Mouse (Mus musculus): ENCODE measurements around the gene Fam71e1. TPM values are rescaled to one million over a fixed set of nuclear protein-coding genes. Genes with fewer than 3 reads are reported as not detected.

The Fam71e1 gene
- polyA plus RNA-seq (2015; fragmentation: Nextera tagmentation; extraction: Ambion mirVana): 4.4 and 5.2 TPM in 2 replicates

DNA sequence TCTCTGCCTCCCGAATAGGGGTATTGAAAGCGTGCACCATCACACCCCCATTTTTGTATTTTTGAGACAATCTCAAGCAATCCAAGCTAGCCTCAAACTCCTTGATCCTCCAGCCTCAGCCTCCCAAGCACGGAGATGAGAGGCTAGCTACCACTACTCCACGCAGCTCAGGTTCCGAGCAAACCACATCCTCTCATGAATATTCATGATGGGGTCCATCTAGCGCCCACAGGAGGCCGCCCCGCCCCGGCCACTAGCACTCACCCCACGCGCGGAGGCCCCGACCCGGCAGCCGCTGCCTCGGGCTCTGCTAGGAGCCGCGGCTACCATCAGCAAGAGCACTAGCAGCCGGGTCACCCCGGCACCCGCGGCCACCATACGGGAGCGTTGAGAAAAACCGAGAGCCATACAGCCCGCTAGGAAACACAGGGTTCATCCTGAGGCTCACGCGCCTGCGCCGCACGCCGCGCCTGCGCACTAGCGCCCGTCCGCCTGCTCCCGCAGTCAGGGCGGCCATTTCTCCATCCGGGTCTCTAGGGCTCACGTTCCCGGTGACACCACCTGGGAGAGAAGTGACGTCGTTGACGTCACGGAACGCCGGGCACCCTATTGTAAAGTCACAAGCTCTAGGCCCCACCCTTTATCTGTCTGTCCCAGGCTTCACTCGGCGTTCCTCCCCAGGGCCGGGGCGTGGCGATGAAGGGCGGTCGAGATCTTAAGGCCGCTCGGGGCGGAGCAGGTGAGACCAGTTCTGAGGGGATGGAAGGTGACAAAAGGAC is at the start of gene Fam71e1, which contains the start of gene Emc10:
Gene Fam71e1, plus strand, starts transcription at position 590 of the 779 bp plus-strand sequence.
Gene Emc10, minus strand, starts transcription at position 538 of the 779 bp plus-strand sequence.
- H3K4me1 ChIP-seq (replicated peaks; ENCODE audit: control insufficient read depth, insufficient read depth, low read length): peaks cover 9% of the 10 kb centered on the region; the same call in 1 of the 2 replicates
- peaks cover 20% of the 10 kb centered on the region for H3K36me3 ChIP-seq (ENCODE audit: control insufficient read depth, insufficient read depth)
- peak; percentile 97 for ATAC-seq
- H3K27me3 ChIP-seq (replicated peaks; ENCODE audit: control insufficient read depth, insufficient read depth, low read length): 0 out of 2 replicates have a peak, but pooled peaks cover 3% of the 10 kb centered on the region
- H3K4me2 ChIP-seq (replicated peaks; ENCODE audit: low read depth): peak within 1 kb of the TSS; percentile 93
- TF ChIP-seq CTCF (IDR thresholded peaks at IDR 0.05; ENCODE audit: low read depth): peak; percentile 40; the same call in 1 of the 2 replicates
- peak within 1 kb of the TSS; percentile 72 for H3K27ac ChIP-seq (ENCODE audit: low read depth, low read length)
- H3K9ac ChIP-seq (ENCODE audit: low read depth, low read length): peak within 1 kb of the TSS; percentile 82
- WGBS: under 1% methylated on average over 58 of the region's 58 CpGs
- no peaks in the 10 kb centered on the region for H3K9me3 ChIP-seq (ENCODE audit: control insufficient read depth)
- peak within 1 kb of the TSS; percentile 76 for H3K4me3 ChIP-seq (ENCODE audit: low read depth, low read length)

DNA sequence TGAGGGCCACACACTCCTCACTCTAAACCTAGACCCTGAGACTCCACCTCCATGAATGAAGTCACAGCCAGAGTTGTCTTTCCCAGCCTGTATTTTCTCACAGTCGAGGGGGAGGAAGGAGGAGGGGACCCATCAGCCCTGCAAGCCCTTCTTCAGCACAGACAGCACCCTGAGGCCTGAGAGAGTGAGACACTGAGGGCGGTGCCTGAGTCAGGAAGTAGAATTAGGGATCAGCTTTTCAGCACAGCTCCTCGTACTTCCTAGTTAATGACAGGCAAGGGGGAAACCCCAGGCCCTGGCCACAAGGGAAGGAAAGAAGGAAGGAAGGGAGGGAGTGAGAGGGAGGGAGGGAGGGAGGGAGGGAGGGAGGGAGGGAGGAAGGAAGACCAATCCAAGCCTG is 43.1 kb upstream of the Fam71e1 start:
- Histone ChIP-seq H3K27me3 (replicated peaks; ENCODE audit: control insufficient read depth, insufficient read depth, low read length) (no peaks in the 10 kb centered on the region), H3K36me3 (ENCODE audit: control insufficient read depth, insufficient read depth) (no peaks in the 10 kb centered on the region), H3K9ac (ENCODE audit: low read depth, low read length) (no peak overlapping the region), H3K4me3 (ENCODE audit: low read depth, low read length) (no peak overlapping the region), H3K27ac (ENCODE audit: low read depth, low read length) (no peak overlapping the region), H3K4me1 (replicated peaks; ENCODE audit: control insufficient read depth, insufficient read depth, low read length) (no peaks in the 10 kb centered on the region), H3K9me3 (ENCODE audit: control insufficient read depth) (no peaks in the 10 kb centered on the region), H3K4me2 (replicated peaks; ENCODE audit: low read depth) (no peak overlapping the region)
- no peak for TF ChIP-seq CTCF (IDR thresholded peaks at IDR 0.05; ENCODE audit: low read depth)
- WGBS: 3% methylated on average over 3 of the region's 3 CpGs
- no peak for ATAC-seq

DNA sequence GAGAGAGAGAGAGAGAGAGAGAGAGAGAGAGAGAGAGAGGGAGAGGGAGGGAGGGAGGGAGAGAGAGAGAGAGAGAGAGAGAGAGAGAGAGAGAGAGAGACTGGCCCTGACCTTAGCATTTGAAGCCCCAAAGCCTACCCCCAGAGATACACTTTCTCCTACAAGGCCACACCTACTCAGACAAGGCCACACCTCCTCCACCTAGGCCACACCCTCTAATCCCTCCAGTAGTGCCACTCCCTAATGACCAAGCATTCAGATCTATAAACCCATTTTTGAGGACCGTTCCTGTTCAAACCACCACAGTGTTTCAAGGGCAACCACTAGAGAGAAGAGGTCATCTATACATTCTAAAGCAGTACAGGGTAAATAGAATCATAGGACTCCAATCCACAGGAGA is 40.1 kb upstream of the Fam71e1 start:
- Histone ChIP-seq H3K9me3 (ENCODE audit: control insufficient read depth) (no peaks in the 10 kb centered on the region), H3K36me3 (ENCODE audit: control insufficient read depth, insufficient read depth) (no peaks in the 10 kb centered on the region), H3K27me3 (replicated peaks; ENCODE audit: control insufficient read depth, insufficient read depth, low read length) (peaks cover 15% of the 10 kb centered on the region), H3K9ac (ENCODE audit: low read depth, low read length) (no peak overlapping the region), H3K4me2 (replicated peaks; ENCODE audit: low read depth) (no peak overlapping the region), H3K4me1 (replicated peaks; ENCODE audit: control insufficient read depth, insufficient read depth, low read length) (no peaks in the 10 kb centered on the region), H3K27ac (ENCODE audit: low read depth, low read length) (no peak overlapping the region), H3K4me3 (ENCODE audit: low read depth, low read length) (no peak overlapping the region)
- TF ChIP-seq CTCF (IDR thresholded peaks at IDR 0.05; ENCODE audit: low read depth): no peak
- ATAC-seq: no peak
- WGBS: 74% methylated on average over 1 of the region's 1 CpGs

DNA sequence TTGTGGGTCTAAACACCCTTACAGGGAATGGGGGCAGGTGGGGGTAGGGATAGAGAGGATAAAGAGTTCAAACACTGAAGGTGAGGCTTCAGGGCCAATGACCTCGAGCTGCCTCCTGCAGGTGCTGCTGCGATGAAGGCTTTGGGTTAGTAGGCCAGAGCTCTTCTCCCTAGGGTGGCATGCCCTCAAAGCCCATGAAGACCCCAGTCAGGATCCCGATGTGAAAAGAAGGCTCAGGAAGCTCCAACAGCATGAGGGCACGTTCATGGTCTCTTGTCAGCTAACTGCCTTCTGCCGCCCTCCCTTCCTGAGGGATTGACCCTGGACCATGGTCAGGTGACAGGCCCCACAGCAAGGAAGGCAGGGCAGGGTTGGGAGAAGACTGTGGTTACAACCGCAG is 36.3 kb upstream of the Fam71e1 start:
- no peak overlapping the region for H3K9ac ChIP-seq (ENCODE audit: low read depth, low read length)
- no peak overlapping the region for H3K27ac ChIP-seq (ENCODE audit: low read depth, low read length)
- no peaks in the 10 kb centered on the region for H3K36me3 ChIP-seq (ENCODE audit: control insufficient read depth, insufficient read depth)
- no peak overlapping the region for H3K4me3 ChIP-seq (ENCODE audit: low read depth, low read length)
- H3K4me2 ChIP-seq (replicated peaks; ENCODE audit: low read depth): no peak overlapping the region
- no peak for ATAC-seq
- WGBS: 65% methylated on average over 6 of the region's 6 CpGs
- no peak for TF ChIP-seq CTCF (IDR thresholded peaks at IDR 0.05; ENCODE audit: low read depth)
- no peaks in the 10 kb centered on the region for H3K4me1 ChIP-seq (replicated peaks; ENCODE audit: control insufficient read depth, insufficient read depth, low read length)
- peaks cover 49% of the 10 kb centered on the region for H3K27me3 ChIP-seq (replicated peaks; ENCODE audit: control insufficient read depth, insufficient read depth, low read length)
- no peaks in the 10 kb centered on the region for H3K9me3 ChIP-seq (ENCODE audit: control insufficient read depth)

DNA sequence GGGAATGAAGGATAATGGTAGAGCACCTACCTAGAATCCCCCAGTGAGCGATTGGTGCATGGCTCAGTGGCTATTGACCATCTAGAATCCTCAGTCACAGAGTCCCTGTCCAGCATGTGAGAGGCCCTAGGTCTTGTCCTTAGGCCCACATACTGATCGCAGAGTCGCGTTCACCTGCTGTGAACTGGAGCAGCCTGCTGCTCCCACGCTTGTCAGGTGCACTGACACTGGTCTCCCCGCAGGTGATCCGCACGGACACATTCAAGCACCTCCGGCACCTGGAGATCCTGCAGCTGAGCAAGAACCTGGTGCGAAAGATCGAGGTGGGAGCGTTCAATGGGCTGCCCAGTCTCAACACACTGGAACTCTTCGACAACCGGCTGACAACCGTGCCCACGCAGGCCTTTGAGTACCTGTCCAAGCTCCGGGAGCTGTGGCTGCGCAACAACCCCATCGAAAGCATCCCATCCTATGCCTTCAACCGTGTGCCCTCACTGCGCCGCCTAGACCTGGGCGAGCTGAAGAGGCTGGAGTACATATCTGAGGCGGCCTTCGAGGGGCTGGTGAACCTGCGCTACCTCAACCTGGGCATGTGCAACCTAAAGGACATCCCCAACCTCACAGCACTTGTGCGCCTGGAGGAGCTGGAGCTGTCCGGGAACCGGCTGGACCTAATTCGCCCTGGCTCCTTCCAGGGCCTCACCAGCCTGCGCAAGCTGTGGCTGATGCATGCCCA is 35.4 kb upstream of the Fam71e1 start:
- Histone ChIP-seq H3K4me1 (replicated peaks; ENCODE audit: control insufficient read depth, insufficient read depth, low read length) (no peaks in the 10 kb centered on the region), H3K27me3 (replicated peaks; ENCODE audit: control insufficient read depth, insufficient read depth, low read length) (peaks cover 49% of the 10 kb centered on the region), H3K9me3 (ENCODE audit: control insufficient read depth) (no peaks in the 10 kb centered on the region), H3K27ac (ENCODE audit: low read depth, low read length) (no peak overlapping the region), H3K4me2 (replicated peaks; ENCODE audit: low read depth) (no peak overlapping the region), H3K36me3 (ENCODE audit: control insufficient read depth, insufficient read depth) (no peaks in the 10 kb centered on the region), H3K4me3 (ENCODE audit: low read depth, low read length) (no peak overlapping the region), H3K9ac (ENCODE audit: low read depth, low read length) (no peak overlapping the region)
- TF ChIP-seq CTCF (IDR thresholded peaks at IDR 0.05; ENCODE audit: low read depth): no peak
- WGBS: 64% methylated on average over 31 of the region's 31 CpGs
- ATAC-seq: no peak

DNA sequence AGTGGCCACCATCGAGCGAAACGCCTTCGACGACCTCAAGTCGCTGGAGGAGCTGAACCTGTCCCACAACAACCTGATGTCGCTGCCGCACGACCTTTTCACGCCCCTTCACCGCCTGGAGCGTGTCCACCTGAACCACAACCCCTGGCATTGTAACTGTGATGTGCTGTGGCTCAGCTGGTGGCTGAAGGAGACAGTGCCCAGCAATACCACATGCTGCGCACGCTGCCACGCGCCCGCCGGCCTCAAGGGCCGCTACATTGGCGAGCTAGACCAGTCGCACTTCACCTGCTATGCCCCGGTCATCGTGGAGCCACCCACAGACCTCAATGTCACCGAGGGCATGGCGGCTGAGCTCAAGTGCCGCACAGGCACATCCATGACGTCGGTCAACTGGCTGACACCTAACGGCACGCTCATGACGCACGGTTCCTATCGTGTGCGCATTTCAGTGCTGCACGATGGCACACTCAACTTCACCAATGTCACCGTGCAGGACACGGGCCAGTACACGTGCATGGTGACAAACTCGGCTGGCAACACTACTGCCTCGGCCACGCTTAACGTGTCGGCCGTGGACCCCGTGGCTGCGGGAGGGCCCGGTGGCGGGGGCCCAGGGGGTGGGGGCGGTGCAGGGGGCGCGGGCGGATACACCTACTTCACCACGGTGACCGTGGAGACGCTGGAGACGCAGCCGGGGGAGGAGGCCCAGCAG is 34.7 kb upstream of the Fam71e1 start:
- H3K36me3 ChIP-seq (ENCODE audit: control insufficient read depth, insufficient read depth): no peaks in the 10 kb centered on the region
- no peak for TF ChIP-seq CTCF (IDR thresholded peaks at IDR 0.05; ENCODE audit: low read depth)
- no peak overlapping the region for H3K27ac ChIP-seq (ENCODE audit: low read depth, low read length)
- no peak overlapping the region for H3K9ac ChIP-seq (ENCODE audit: low read depth, low read length)
- no peak overlapping the region for H3K4me2 ChIP-seq (replicated peaks; ENCODE audit: low read depth)
- ATAC-seq: no peak
- no peak overlapping the region for H3K4me3 ChIP-seq (ENCODE audit: low read depth, low read length)
- no peaks in the 10 kb centered on the region for H3K9me3 ChIP-seq (ENCODE audit: control insufficient read depth)
- peaks cover 49% of the 10 kb centered on the region for H3K27me3 ChIP-seq (replicated peaks; ENCODE audit: control insufficient read depth, insufficient read depth, low read length)
- 49% methylated on average over 56 of the region's 57 CpGs for WGBS
- H3K4me1 ChIP-seq (replicated peaks; ENCODE audit: control insufficient read depth, insufficient read depth, low read length): no peaks in the 10 kb centered on the region

Measured in intestine, postnatal 0 days (tissue).